Mouse (Mus musculus): ENCODE measurements at regions not wholly inside any gene's neighbourhood (a gene's known extent, or its start where the extent isn't known, plus 50 kb on each side); places are given as distances from the start of the nearest gene placed in this dataset.

DNA sequence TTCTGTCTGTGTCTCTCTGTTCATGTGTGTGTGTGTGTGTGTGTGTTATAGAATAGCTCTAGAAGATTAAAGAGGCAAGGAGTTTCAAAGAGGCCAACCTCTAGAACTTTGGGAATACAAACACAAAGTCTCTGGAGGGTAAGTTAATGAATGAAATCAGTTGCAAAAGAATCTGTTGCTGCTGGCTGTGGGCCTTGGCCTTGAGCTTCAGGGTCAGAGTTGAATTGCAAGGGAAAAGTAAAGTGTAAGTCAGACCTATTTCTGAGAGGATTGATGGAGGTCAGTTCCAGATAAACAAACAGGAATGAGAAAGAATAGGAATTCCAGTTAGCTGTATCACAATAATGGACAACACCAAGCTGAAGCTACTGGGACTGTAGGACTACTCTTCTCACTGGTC lies 250.9 kb downstream of the Gm11232 start:
- no peaks in the 10 kb centered on the region for H3K4me1 ChIP-seq (ENCODE audit: insufficient read depth, low read length)
- no peaks in the 10 kb centered on the region for H3K36me3 ChIP-seq (ENCODE audit: insufficient read depth, low read length)
- DNase-seq (ENCODE audit: low spot score) = no peak
- H3K9me3 ChIP-seq (ENCODE audit: low read length) = no peaks in the 10 kb centered on the region
- no peak overlapping the region for H3K4me2 ChIP-seq (ENCODE audit: low read depth, low read length, poor library complexity, severe bottlenecking)
- no peak overlapping the region for H3K27ac ChIP-seq (ENCODE audit: low read depth, low read length)
- H3K27me3 ChIP-seq (ENCODE audit: insufficient read depth, low read length) = no peaks in the 10 kb centered on the region
- H3K9ac ChIP-seq (replicated peaks; ENCODE audit: low read length, poor library complexity, severe bottlenecking) = no peak overlapping the region
- H3K4me3 ChIP-seq (ENCODE audit: low read depth, low read length) = no peak overlapping the region
- no peak for ATAC-seq (ENCODE audit: low FRiP score)
- TF ChIP-seq CTCF (IDR thresholded peaks at IDR 0.05) = no peak

DNA sequence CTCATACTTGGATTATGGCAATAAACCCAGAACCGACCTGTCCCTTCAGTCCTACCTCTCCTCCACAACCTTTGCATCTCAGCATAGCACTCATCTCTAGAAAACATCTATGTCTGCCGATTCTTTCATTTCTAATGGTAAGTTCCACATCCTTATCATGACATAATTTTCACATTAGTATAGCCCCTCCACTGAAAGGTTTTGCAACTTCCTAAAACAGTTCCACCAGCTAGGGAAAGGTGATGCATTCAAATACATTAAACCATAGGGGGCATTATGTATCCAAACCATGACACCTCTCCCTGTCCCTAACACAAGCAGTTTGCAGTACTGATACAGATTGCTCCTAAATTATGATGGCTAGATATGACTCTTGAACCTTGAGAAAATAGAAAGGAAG lies 268.0 kb downstream of the Gm11232 start:
- H3K9me3 ChIP-seq (ENCODE audit: low read length) = no peaks in the 10 kb centered on the region
- H3K9ac ChIP-seq (replicated peaks; ENCODE audit: low read length, poor library complexity, severe bottlenecking) = no peak overlapping the region
- no peak overlapping the region for H3K27ac ChIP-seq (ENCODE audit: low read depth, low read length)
- H3K27me3 ChIP-seq (ENCODE audit: insufficient read depth, low read length) = no peaks in the 10 kb centered on the region
- DNase-seq (ENCODE audit: low spot score) (no peak), ATAC-seq (ENCODE audit: low FRiP score) (no peak)
- TF ChIP-seq CTCF (IDR thresholded peaks at IDR 0.05) = no peak
- H3K4me2 ChIP-seq (ENCODE audit: low read depth, low read length, poor library complexity, severe bottlenecking) = no peak overlapping the region
- WGBS = 87% methylated on average over 2 of the region's 2 CpGs
- H3K36me3 ChIP-seq (ENCODE audit: insufficient read depth, low read length) = no peaks in the 10 kb centered on the region
- no peaks in the 10 kb centered on the region for H3K4me1 ChIP-seq (ENCODE audit: insufficient read depth, low read length)
- no peak overlapping the region for H3K4me3 ChIP-seq (ENCODE audit: low read depth, low read length)

- Histone ChIP-seq H3K4me2 (ENCODE audit: low read depth, low read length, poor library complexity, severe bottlenecking) (no peak overlapping the region), H3K27ac (ENCODE audit: low read depth, low read length) (no peak overlapping the region), H3K9ac (replicated peaks; ENCODE audit: low read length, poor library complexity, severe bottlenecking) (no peak overlapping the region), H3K4me3 (ENCODE audit: low read depth, low read length) (no peak overlapping the region), H3K36me3 (ENCODE audit: insufficient read depth, low read length) (no peaks in the 10 kb centered on the region), H3K27me3 (ENCODE audit: insufficient read depth, low read length) (no peaks in the 10 kb centered on the region), H3K4me1 (ENCODE audit: insufficient read depth, low read length) (no peaks in the 10 kb centered on the region), H3K9me3 (ENCODE audit: low read length) (no peaks in the 10 kb centered on the region)
- no peak for TF ChIP-seq CTCF (IDR thresholded peaks at IDR 0.05)
- DNase-seq (ENCODE audit: low spot score) (peak; percentile 35), ATAC-seq (ENCODE audit: low FRiP score) (no peak)
- 28% methylated on average over 2 of the region's 2 CpGs for WGBS
Observed at GRCm38 (mm10) chr4:71488663-71489161, 269.1 kb downstream of the Gm11232 start.

- no peak for DNase-seq (ENCODE audit: low spot score)
- no peaks in the 10 kb centered on the region for H3K27me3 ChIP-seq (ENCODE audit: insufficient read depth, low read length)
- H3K36me3 ChIP-seq (ENCODE audit: insufficient read depth, low read length) = no peaks in the 10 kb centered on the region
- no peak overlapping the region for H3K27ac ChIP-seq (ENCODE audit: low read depth, low read length)
- H3K9me3 ChIP-seq (ENCODE audit: low read length) = no peaks in the 10 kb centered on the region
- no peak for TF ChIP-seq CTCF (IDR thresholded peaks at IDR 0.05)
- ATAC-seq (ENCODE audit: low FRiP score) = no peak
- WGBS = 85% methylated on average over 9 of the region's 9 CpGs
- H3K9ac ChIP-seq (replicated peaks; ENCODE audit: low read length, poor library complexity, severe bottlenecking) = no peak overlapping the region
- no peak overlapping the region for H3K4me2 ChIP-seq (ENCODE audit: low read depth, low read length, poor library complexity, severe bottlenecking)
- no peak overlapping the region for H3K4me3 ChIP-seq (ENCODE audit: low read depth, low read length)
- no peaks in the 10 kb centered on the region for H3K4me1 ChIP-seq (ENCODE audit: insufficient read depth, low read length)
Observed at GRCm38 (mm10) chr4:71488059-71488458, 269.7 kb downstream of the Gm11232 start.

DNA sequence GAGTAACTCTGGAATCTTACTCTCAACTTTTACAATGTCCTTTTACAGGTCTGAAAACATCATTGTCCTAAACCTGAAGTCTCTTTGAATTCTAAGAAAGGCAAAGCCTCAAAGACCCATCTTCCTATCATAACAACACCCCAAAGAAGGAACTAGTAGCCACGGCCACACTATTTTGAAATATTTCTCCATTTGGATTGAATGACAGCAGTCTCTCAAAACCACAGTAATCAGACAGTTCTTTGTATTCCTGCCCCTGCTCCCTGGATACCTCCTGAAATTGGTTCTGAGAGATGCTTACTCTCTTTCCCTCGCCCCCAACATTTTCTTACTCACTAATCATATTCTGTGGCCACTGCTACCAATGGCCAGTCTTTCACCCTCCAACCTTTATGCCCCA lies 276.8 kb downstream of the Gm11232 start:
- WGBS = 84% methylated on average over 2 of the region's 2 CpGs

GRCm38 (mm10) chr4:71470580-71470979 lies 287.2 kb downstream of the Gm11232 start:
- Histone ChIP-seq H3K27me3 (ENCODE audit: insufficient read depth, low read length) (no peaks in the 10 kb centered on the region), H3K27ac (ENCODE audit: low read depth, low read length) (no peak overlapping the region), H3K4me3 (ENCODE audit: low read depth, low read length) (no peak overlapping the region), H3K9me3 (ENCODE audit: low read length) (no peaks in the 10 kb centered on the region), H3K4me2 (ENCODE audit: low read depth, low read length, poor library complexity, severe bottlenecking) (no peak overlapping the region), H3K4me1 (ENCODE audit: insufficient read depth, low read length) (no peaks in the 10 kb centered on the region), H3K9ac (replicated peaks; ENCODE audit: low read length, poor library complexity, severe bottlenecking) (no peak overlapping the region), H3K36me3 (ENCODE audit: insufficient read depth, low read length) (no peaks in the 10 kb centered on the region)
- no peak for TF ChIP-seq CTCF (IDR thresholded peaks at IDR 0.05)
- DNase-seq (ENCODE audit: low spot score) = no peak
- no peak for ATAC-seq (ENCODE audit: low FRiP score)

More for the DNA sequence above, 276.8 kb downstream of the Gm11232 start:
- no peak for DNase-seq (ENCODE audit: low spot score)
- Histone ChIP-seq H3K4me2 (ENCODE audit: low read depth, low read length, poor library complexity, severe bottlenecking) (no peak overlapping the region), H3K36me3 (ENCODE audit: insufficient read depth, low read length) (no peaks in the 10 kb centered on the region), H3K9me3 (ENCODE audit: low read length) (no peaks in the 10 kb centered on the region), H3K4me3 (ENCODE audit: low read depth, low read length) (no peak overlapping the region), H3K27me3 (ENCODE audit: insufficient read depth, low read length) (no peaks in the 10 kb centered on the region), H3K9ac (replicated peaks; ENCODE audit: low read length, poor library complexity, severe bottlenecking) (no peak overlapping the region), H3K27ac (ENCODE audit: low read depth, low read length) (no peak overlapping the region), H3K4me1 (ENCODE audit: insufficient read depth, low read length) (no peaks in the 10 kb centered on the region)
- ATAC-seq (ENCODE audit: low FRiP score) = no peak
- TF ChIP-seq CTCF (IDR thresholded peaks at IDR 0.05) = no peak

Data from midbrain, postnatal 0 days (tissue).